Mouse (Mus musculus) olfactory bulb, adult 2 months (tissue): ENCODE measurements around the gene Nr1i3.

Experiments used
- CTCF ChIP-seq: fragments of 200-500 bp; IDR thresholded peaks from 2 replicates; pipeline ENCODE4 v1.5.1; 2012; ENCODE audit warnings: low read depth, mild to moderate bottlenecking, low read length, moderate library complexity; ENCODE audit not compliant: insufficient read depth
- POLR2A ChIP-seq: fragments of 200-500 bp; IDR thresholded peaks from 2 replicates; pipeline ENCODE4 v1.6.1; 2012; ENCODE audit warnings: mild to moderate bottlenecking, low read depth, low read length, moderate library complexity; ENCODE audit not compliant: insufficient read depth

DNA sequence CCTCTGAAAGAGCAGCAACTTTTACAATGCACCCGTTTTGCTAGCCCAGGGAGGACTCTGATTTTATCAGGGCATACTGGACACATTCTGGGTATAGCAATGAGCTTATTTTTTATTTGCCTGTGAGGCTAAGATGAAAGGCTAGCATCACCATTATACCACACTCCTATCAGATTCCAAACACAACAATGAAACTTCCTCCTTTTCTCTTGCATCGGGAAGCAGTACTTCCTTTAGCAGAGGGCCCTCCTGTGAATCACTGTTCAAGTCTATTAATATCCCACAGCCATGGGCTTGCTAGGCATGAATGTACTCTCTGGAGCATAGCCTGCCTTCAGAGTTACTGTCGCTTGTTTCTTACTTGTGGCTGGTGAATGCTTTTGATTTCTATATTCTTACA is 42.6 kb upstream of the Nr1i3 start:
- TF ChIP-seq CTCF (no peak), POLR2A (no peak)
